Mouse (Mus musculus) CD4-positive helper T cell, adult 2 months (primary cell): ENCODE measurements around the gene Gm17190.
"Not testable (repeated sequence)": the region's sequence is repeated elsewhere in the genome, so short reads cannot be mapped to it uniquely, and the experiment has no call there.

ENCODE experiments used
- DNase-seq: peaks from one replicate; pipeline ENCODE4 v3.0.0-alpha.2; 2012; ENCODE audit warnings: low read depth, missing footprints, low spot score

The Gm17190 gene

GRCm38 (mm10) chr13:96081754-96082153, at the start of gene Gm17190:
Gene Gm17190 (plus strand): TSS chr13:96082054.
- DNase-seq, result not testable (repeated sequence)

DNA sequence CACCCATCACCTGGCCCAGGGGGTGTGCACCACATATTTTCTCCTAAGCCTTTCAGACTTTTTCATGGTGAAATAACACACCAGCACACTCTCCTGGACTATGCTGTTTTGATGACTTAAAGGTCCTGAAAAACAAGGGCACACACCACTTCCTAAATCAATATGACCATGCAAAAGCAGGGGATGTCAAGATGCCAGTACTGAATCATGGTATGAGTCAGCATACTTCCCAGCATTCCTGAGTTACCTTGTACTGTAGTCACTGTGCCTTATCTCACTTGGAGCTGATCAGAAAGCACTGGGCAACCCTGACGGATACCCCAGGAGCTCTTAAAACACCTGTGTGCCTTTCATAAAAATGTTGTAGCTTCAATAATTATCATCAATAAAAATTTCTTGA, 42.3 kb upstream of the Gm17190 start:
- DNase-seq, result no peak

- no peak for DNase-seq
Measured at GRCm38 (mm10) chr13:96040275-96041042, 41.4 kb upstream of the Gm17190 start.

- no peak for DNase-seq
Measured at GRCm38 (mm10) chr13:96045396-96045795, 36.5 kb upstream of the Gm17190 start.

DNA sequence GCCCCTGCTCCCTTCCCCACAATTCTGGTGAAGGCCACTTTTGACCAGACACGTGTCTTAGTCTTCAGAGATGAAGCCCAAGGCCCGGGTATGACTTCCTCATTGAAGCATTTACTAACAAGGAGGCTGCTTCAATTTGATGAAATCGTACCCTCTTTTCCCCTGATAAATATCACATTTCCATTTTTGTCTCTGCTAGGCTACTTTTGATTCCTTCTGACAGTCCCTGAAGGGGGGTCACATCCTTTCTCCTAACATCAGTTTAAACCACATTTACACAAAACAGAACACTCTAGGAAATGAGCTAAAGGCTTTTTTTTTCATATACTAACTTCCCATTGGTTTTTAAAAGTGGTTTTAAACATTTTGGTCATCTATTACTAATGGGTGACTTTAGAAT, 29.1 kb upstream of the Gm17190 start:
- no peak for DNase-seq

GRCm38 (mm10) chr13:96073555-96073954, 8.3 kb upstream of the Gm17190 start:
- no peak for DNase-seq

DNA sequence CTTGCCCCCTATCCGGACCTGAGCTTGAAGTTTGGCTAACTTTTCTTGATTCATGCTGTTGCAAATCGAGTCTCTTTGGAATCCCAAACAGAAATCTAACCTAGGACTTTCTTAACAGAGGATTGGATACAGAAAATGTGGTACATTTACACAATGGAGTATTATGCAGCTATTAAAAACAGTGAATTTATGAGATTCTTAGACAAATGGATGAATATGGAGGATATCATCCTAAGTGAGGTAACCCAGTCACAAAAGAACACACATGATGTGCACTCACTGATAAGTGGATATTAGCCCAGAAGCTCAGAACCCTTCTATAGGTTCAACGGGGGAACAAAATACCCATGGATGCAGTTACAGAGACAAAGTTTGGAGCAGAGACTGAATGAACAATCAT, 578 bp upstream of the Gm17190 start, which contains the start of gene Gm20075:
Gene Gm20075, minus strand, starts transcription at position 101 of the 400 bp plus-strand sequence.
- not testable (repeated sequence) for DNase-seq

DNA sequence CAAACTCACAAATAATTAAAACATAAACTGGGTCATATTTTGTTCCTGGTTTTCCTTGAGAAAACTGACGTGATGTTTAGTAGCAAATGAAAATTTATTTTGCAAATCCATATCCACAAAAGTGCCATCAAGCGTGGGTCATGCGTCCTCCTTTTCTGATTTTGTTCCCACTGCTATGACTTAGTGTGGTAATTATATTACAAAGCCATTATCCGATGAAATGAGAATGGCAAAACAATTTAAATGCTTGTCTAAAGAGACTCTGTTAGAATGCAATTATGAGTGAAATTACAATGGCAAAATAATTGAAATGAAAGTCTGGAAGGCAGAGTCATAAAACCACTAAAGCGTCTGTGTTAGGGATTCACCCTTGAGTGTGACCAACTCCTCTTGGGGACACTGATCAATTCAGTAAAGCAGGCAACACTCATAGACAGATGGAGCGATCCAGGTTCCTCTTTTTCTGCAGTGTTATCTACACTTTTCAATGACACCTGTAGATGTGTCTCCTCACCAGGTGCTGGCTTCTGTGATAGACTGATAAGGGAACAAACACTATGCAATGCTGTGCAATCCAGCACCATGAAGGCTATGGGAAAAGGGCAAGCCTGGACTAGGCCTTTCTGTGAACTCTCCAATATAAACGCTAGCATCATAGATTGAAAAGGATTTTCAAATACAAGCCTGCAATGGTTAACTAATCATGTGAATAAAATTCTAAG, 3.9 kb downstream of the Gm17190 start:
- no peak for DNase-seq

GRCm38 (mm10) chr13:96090929-96091328, 9.1 kb downstream of the Gm17190 start:
- DNase-seq, result no peak

DNA sequence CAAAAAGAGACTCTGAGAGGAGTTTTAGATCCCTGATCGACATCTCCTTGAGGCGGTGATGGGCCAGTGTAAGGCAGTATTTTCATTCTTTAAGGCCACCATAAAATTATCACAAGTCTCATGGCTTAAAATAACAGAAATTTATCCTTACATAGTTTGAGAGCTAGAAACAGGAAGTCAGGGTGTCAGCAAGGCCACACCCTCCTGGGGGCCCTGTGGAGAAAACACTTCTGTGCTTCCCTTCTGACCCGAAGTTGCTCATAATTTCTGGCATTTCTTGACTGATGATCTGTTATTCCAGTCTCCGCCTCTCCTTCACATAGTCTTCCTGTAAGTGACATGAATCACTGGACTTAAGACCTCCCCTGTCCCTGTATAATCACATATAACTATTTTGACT, 24.5 kb downstream of the Gm17190 start:
- no peak for DNase-seq

- DNase-seq, result no peak
Measured at GRCm38 (mm10) chr13:96110767-96111166, 28.9 kb downstream of the Gm17190 start.

DNA sequence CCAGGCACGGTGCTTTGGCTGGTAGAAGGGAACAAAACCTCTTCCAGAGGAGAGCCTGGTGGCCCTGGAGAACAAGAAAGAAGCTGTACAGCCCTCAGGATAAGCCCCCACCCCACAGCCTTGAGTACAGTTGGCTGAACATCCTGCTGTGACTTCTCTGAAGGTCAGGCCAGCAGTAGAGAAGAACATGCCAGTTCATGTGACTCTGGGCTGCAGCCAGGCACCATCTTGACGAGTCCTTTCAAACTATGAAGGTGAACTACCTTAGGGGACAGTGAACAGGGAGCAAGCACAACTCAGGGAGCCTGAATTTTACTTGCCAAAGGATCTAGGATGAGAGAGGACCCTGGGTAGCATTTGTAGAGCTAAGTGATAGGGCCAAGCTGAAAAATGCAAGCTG, 30.9 kb downstream of the Gm17190 start:
- DNase-seq, result no peak

GRCm38 (mm10) chr13:96125011-96125410, 43.2 kb downstream of the Gm17190 start:
- no peak for DNase-seq

DNA sequence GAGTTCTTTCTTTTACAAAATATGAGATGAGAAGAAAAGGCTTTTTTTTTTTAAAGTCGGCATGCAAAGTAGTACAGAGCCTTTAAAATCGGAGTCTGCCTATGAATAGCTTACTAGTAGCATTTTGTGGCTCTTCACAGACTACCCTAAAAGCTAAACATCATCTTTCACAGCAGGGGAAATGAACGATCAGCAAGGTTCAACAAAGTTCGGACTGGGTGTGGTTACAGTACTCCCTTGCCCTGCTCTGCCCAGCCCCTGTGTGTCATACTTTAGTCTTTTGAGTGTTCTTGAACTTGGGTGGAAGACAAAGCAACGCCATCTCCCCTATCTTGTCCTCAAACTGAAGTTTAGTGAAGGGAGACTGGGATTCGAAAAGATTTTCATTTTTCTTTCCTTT, 44.8 kb downstream of the Gm17190 start:
- no peak for DNase-seq

- no peak for DNase-seq
Measured at GRCm38 (mm10) chr13:96129081-96129480, 47.2 kb downstream of the Gm17190 start.

GRCm38 (mm10) chr13:96131050-96131449, 49.2 kb downstream of the Gm17190 start:
- no peak for DNase-seq

GRCm38 (mm10) chr13:96131911-96132310, 50.1 kb downstream of the Gm17190 start:
- DNase-seq, result no peak

- no peak for DNase-seq
Measured at GRCm38 (mm10) chr13:96132401-96132816, 50.6 kb downstream of the Gm17190 start, which contains the start of gene Sv2c. Gene Sv2c (minus strand): TSS chr13:96132577.
